Mouse (Mus musculus) hindlimb bud, embryonic 11.5 days (tissue): Measurements from ENCODE around the gene Pdia3.
"Not testable (repeated sequence)": the region's sequence is repeated elsewhere in the genome, so short reads cannot be mapped to it uniquely, and the experiment has no call there.

Source experiments
- DNase-seq: peaks from one replicate; pipeline ENCODE4 v3.0.0-alpha.2; 2012; ENCODE audit warnings: low read depth, low spot score; ENCODE audit errors: extremely low spot score

Gene Pdia3

GRCm38 (mm10) chr2:121442259-121443067 lies 28.9 kb downstream of the Pdia3 start:
- DNase-seq = no peak

- DNase-seq = no peak
These were observed 29.4 kb downstream of the Pdia3 start for GRCm38 (mm10) chr2:121443068-121443349.

DNA sequence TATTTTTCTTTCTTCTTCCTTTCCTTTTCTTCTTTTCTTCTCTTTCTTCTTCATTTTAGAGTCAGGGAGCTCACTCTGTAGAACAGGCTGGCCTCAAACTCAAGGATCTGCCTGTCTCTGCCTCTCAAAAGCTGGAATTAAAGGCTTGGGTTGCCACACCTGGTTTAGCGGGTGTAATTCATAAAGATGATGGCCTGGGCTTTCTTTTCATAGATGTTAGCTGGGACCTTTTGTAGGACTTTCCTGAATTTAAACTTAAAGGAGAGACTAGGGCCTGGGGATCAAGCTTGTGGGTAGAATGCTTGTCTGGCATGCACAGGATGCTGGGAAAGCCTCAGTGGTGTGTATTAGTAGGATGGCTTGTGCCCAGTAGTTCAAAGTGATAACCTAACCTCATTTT lies 30.6 kb downstream of the Pdia3 start, which contains the start of gene Ell3:
Gene Ell3 (minus strand): TSS at position 101 of the 400 bp plus-strand sequence.
- no peak for DNase-seq

DNA sequence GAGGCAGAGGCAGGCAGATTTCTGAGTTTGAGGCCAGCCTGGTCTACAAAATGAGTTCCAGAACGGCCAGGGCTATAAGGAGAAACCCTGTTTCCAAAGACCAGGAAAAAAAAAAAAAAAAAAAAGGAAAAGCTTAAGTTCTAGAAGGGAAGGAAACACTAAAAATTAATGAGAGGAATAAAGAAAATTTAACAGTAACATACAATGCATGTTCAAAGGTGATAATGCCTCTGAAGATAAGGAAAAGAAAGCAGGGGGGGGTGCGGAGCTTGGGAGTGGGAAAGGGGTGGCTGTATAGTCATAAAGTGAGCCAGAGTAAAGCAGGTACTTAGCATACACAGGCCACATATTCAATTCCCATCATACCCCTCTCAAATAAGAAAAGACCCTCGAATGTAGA lies 31.5 kb downstream of the Pdia3 start:
- no peak for DNase-seq

GRCm38 (mm10) chr2:121446506-121446905 lies 32.9 kb downstream of the Pdia3 start:
- DNase-seq = no peak

DNA sequence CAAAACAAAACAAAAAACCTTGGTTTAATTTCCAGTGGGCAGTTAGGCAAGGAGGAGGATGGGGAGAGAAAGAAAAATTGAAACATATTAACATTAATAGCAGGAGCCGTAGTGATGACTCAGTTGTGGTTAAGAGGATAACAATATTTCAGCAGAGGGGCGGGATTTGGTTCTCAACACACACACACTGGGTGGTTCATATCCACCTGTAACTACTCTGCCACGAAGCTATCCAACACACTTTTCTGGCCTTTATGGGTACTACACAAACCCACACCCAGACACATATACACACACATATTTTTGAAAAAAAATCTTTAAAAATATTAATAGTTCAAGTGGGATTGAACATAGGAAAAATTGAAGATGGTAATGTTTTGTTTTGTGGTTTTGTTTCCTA lies 33.4 kb downstream of the Pdia3 start:
- no peak for DNase-seq

DNA sequence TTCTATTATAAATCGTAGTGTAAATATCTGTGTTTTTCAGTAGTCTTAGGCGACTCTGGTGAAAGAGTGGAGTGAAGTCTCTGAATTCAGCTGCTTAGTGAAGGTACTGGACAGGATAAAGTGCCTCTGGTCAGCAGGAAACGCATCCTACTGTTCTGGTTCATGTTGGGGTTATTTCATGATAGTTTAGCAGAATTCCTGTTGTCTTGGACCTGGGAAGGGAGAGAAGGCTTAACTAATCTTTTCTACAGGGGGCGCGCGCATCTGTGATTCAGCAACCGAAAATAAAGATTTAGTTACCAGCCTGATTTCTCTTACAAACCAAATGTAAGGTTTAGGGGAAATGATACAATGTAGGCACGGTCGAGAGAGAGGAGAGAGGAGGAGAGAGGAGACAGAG lies 34.6 kb downstream of the Pdia3 start:
- no peak for DNase-seq

DNA sequence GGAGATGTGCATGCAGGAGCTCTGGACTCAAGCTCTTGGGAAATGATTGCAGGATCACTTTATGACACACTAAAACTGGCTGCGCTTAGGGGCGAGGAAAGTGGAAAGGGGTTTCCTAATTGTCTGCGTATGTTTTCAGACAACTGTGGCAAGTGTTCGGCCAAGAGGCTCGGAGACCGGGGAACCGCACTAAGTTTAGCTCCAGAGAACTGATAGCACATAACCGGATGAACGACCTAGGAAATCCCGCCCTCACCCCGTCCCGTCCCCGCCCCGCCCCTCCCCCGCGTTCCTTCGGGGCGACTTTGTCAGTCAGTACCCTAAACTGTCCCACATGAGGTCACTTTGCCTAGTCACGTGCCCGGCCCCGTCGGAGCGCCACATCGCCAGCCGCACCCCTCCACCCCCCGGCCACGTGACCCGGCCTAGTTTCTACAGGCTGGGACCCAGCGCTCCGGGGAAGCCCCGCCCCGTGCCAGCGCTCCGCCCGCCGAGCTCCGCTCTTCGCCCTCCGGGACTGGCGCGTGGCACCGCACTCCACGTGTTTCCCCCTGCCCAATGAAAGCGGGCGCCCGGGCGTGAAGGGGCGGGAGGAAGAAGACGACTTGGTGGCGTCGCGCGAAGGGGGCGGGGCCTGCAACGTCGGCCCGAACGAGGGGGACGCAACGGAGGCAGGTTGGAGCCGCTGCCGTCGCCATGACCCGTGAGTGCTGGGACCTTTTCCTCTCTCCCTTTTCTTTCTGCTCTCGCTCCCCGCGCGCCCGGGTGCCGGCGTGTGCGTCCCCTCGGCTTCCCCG lies 35.4 kb downstream of the Pdia3 start, which contains the start of gene Serf2:
Gene Serf2 (plus strand): TSS at position 457 of the 797 bp plus-strand sequence.
- DNase-seq = peak; percentile 84

DNA sequence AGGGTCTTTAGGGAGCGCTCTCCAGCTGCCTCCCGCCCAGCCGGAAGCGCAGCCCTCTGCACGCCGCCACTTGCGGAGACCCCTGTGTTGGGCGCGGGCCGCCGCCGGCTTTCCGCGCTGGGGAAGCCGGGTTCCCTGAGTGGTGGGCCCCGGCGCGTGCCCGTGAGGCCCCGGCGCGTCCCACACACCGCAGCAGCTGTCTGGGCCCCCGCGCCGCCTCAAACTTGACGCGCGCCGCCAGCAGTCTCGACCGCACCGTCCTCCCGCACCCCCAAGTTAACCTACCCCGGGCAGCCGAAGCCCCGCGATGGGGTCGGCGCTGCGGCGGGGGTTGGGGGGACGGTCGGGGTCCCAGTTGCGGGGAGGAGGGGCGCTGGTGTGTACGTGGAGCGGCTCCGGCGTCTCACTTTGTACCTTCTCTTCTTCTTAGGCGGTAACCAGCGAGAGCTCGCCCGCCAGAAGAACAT lies 36.0 kb downstream of the Pdia3 start:
- no peak for DNase-seq

DNA sequence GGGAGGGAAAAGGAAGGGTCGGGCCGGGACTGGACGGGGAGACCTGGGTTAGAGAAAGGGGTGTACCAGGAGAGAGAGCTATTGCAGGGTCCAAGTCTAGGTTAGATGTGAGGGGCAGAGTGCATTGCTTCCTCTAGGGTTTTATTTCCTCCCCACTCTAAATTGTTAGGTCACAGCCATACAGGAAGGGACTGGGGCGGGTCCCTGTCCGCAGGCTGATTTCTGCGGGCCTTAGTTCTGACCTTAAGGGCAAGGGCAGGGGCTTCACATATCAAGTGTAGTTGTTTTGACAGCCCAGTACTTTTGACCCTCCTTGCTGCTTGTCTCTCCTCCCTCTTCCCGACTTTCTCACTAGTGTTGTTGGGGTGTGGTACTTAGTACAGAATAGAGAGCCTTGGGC lies 36.5 kb downstream of the Pdia3 start:
- DNase-seq = no peak

GRCm38 (mm10) chr2:121452361-121452760 lies 38.8 kb downstream of the Pdia3 start:
- no peak for DNase-seq

DNA sequence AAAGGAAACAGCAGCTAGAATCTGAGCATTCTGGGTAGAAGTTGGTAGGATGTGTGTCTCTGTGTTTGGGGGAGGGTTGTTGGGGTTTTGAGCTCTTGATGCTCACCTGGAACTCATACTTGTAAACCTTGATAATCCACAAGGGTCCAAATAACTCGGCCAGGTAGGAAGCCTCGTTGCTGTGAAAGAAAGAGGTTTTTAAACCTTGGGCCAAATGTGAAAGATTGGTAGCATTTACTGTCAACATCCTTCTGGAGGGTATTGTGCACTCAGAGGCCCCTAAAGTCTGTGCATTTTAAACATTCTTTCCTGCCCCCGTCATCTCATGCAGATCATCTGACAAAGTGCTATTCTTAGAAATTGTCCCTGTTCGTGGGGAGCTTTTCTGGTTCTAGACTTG lies 39.4 kb downstream of the Pdia3 start, which contains the start of gene Hypk:
Gene Hypk (plus strand): TSS at position 301 of the 400 bp plus-strand sequence.
- DNase-seq = no peak

GRCm38 (mm10) chr2:121453917-121454316 lies 40.3 kb downstream of the Pdia3 start:
- DNase-seq = no peak

- no peak for DNase-seq
These were observed 42.0 kb downstream of the Pdia3 start for GRCm38 (mm10) chr2:121455534-121455933.

- no peak for DNase-seq
These were observed 43.4 kb downstream of the Pdia3 start, which contains the start of gene Serinc4 for GRCm38 (mm10) chr2:121456692-121457642. Serinc4 (minus strand) TSS chr2:121456781.

- no peak for DNase-seq
These were observed 46.5 kb downstream of the Pdia3 start for GRCm38 (mm10) chr2:121460071-121460470.

DNA sequence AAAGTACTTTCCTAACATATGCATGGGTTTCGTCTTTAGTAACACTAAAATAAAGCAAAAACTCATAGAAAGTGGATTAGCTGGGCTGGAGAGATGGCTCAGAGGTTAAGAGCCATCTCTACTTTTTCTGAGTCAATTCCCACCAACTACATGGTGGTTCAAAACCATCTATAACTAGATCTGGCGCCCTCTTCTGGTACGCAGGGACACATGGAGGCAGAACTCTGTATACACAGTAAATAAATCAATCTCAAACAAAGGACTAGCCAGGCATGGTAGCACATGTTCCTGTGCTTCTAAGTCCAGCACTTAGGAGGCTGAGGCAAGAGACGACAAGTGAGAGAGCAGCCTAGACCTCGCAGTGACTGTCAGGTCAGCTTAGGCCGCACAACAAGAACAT lies 55.4 kb downstream of the Pdia3 start:
- DNase-seq = not testable (repeated sequence)

GRCm38 (mm10) chr2:121472783-121473182 lies 59.2 kb downstream of the Pdia3 start:
- not testable (repeated sequence) for DNase-seq

DNA sequence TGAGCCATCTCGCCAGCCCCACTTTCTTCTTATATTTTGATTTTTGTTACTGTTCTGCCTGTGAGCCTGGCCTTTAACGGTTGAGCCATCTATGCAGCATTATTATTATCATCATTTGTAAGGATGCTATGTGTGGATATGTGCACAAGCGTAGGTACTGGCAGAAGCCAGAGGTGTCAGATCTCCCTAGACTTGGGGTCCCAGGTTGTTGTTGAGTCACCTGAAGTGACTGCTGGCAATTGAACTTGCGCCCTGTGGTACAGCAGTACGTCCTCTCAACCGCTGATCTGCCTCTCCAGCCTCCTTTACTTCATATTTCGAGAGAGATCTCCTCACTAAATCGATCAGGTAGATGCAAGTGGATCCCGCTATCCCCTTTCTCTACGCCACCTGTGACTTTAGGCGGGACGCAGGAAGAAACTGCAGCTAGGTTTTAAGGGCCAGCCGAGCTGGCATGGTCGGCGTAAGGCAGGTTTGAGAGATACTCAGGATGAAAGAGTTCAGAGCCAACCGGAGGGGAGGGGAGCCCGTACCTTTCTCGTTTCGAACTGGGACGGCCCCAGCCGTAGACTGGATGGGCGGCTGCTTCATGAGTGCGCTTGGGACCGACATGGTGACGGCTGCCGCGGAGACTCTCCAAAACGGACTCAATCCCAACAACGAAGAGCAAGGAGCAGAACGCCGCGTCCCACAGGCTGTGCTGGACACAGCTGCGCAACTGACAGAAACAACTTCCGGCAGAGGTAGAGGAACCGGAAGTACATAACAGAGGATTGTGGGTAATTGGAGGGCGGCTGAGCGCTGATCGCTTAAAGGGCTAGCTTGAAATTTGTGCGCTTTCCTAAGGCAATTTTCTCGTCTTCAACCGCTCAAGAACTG lies 60.0 kb downstream of the Pdia3 start, which contains the start of gene Mfap1b:
Gene Mfap1b (minus strand): TSS at position 767 of the 879 bp plus-strand sequence.
- DNase-seq = peak; percentile 73

DNA sequence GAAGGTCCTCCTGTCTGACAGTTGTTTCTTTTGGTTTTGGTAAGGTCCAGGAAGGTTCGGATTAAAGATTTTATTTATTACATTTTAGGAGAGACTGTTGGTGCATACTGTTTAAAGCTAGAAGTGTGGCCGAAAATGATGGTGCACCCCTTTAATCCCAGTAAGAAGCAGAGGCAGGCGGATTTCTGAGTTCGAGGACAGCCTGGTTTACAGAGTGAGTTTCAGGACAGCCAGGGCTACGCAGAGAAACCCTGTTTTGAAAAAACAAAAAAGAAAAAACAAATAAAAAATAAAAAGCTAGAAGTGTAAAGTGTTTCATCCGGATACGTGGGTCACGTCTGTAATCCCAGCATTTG lies 60.6 kb downstream of the Pdia3 start:
- no peak for DNase-seq
